Mouse (Mus musculus): ENCODE measurements around the gene Unc13c.

Unc13c gene

GRCm38 (mm10) chr9:73968641-73969121, at the start of gene Unc13c:
Gene Unc13c, minus strand, starts transcription at chr9:73968966.
- DNase-seq = peak; percentile 56

- DNase-seq = no peak
These were observed 39.4 kb upstream of the Unc13c start for GRCm38 (mm10) chr9:74007976-74008686.

GRCm38 (mm10) chr9:74002388-74002990, 33.7 kb upstream of the Unc13c start:
- DNase-seq = no peak

GRCm38 (mm10) chr9:73988096-73988495, 19.3 kb upstream of the Unc13c start:
- no peak for DNase-seq

- DNase-seq = no peak
These were observed 18.5 kb upstream of the Unc13c start for GRCm38 (mm10) chr9:73987236-73987635.

- peak; percentile 79 for DNase-seq
These were observed 14.0 kb upstream of the Unc13c start for GRCm38 (mm10) chr9:73982597-73983344.

- DNase-seq = no peak
These were observed 3.7 kb upstream of the Unc13c start for GRCm38 (mm10) chr9:73972327-73972988.

GRCm38 (mm10) chr9:73970717-73971116, 2.0 kb upstream of the Unc13c start:
- DNase-seq = peak; percentile 32

GRCm38 (mm10) chr9:73965322-73965915, 3.3 kb downstream of the Unc13c start:
- DNase-seq = no peak

- DNase-seq = no peak
These were observed 6.3 kb downstream of the Unc13c start for GRCm38 (mm10) chr9:73962471-73962870.

GRCm38 (mm10) chr9:73952331-73952730, 16.4 kb downstream of the Unc13c start:
- no peak for DNase-seq

GRCm38 (mm10) chr9:73951586-73951985, 17.2 kb downstream of the Unc13c start:
- DNase-seq = no peak

- peak; percentile 55 for DNase-seq
These were observed 33.9 kb downstream of the Unc13c start for GRCm38 (mm10) chr9:73934844-73935243.

- DNase-seq = peak; percentile 56
These were observed 36.8 kb downstream of the Unc13c start for GRCm38 (mm10) chr9:73931988-73932387.

- peak; percentile 94 for DNase-seq
These were observed 41.5 kb downstream of the Unc13c start for GRCm38 (mm10) chr9:73927276-73927675.

- peak; percentile 57 for DNase-seq
These were observed 46.2 kb downstream of the Unc13c start for GRCm38 (mm10) chr9:73922449-73923115.

GRCm38 (mm10) chr9:73905959-73906358, 62.8 kb downstream of the Unc13c start:
- DNase-seq = no peak

- DNase-seq = no peak
These were observed 70.2 kb downstream of the Unc13c start for GRCm38 (mm10) chr9:73898516-73898915.

GRCm38 (mm10) chr9:73896210-73896609, 72.6 kb downstream of the Unc13c start:
- no peak for DNase-seq

- no peak for DNase-seq
These were observed 85.2 kb downstream of the Unc13c start for GRCm38 (mm10) chr9:73883587-73883986.

- DNase-seq = no peak
These were observed 85.6 kb downstream of the Unc13c start for GRCm38 (mm10) chr9:73883143-73883542.

GRCm38 (mm10) chr9:73882393-73882919, 86.3 kb downstream of the Unc13c start:
- no peak for DNase-seq
